Mouse (Mus musculus) C2C12 (cell line): ENCODE measurements around the gene Mthfd1l.

Experiments used
- CEBPB ChIP-seq: IDR thresholded peaks from one replicate; pipeline ENCODE4 v1.6.1; 2011; ENCODE audit warnings: low read depth, mild to moderate bottlenecking, control low read depth, moderate library complexity
- CTCF ChIP-seq: IDR thresholded peaks from one replicate; pipeline ENCODE4 v1.5.1; 2011; ENCODE audit not compliant: control insufficient read depth, insufficient read depth, insufficient read length

- TF ChIP-seq CTCF (no peak), CEBPB (no peak)
Observed at GRCm38 (mm10) chr10:3941054-3941757, 31.7 kb upstream of the Mthfd1l start.
